Comparison of ENCODE assay signal across 37 mouse cellular contexts in genomic region chr3:116622641-116623040, GRCm38 (mm10). TPM values are rescaled to one million over a fixed set of nuclear protein-coding genes. Genes with fewer than 3 reads are reported as not detected.
DNase-seq lines count a peak whose midpoint lies in the region; ATAC-seq and TF ChIP-seq lines count a peak whose summit lies in the region.
"Had no signal": no experiment of that assay in that cellular context is flagged by ENCODE, and none has a peak within 500 bp of the region (broad histone marks: within the 10 kb centered on the region; RNA-seq: fewer than 3 reads in every experiment).

No protein-coding gene starts in this region.

- no peaks in the 10 kb centered on the region for H3K27me3 ChIP-seq in heart, adult 2 months (ENCODE audit: control insufficient read depth, insufficient read depth, low read length)
- H3K27me3 ChIP-seq in forebrain, postnatal 0 days (ENCODE audit: insufficient read depth, low read length) = no peaks in the 10 kb centered on the region
- H3K27me3 ChIP-seq: embryonic facial prominence, embryonic 13.5 days; forebrain, embryonic 13.5 days; heart, embryonic 13.5 days; Patski had no signal

- TF ChIP-seq EP300 in heart, adult 2 months (IDR thresholded peaks at IDR 0.05; ENCODE audit: insufficient read depth, low read depth, low read length) = no peak

- DNase-seq in heart, adult 11 months = peak; percentile 64
- no peak for DNase-seq in heart, adult 2 months
- DNase-seq in ES-CJ7 (ENCODE audit: low read depth, low spot score) (peak; percentile 91), WW6 (ENCODE audit: low read depth, low spot score) (peak; percentile 70)
- DNase-seq in neural tube, embryonic 10.5 days (ENCODE audit: extremely low spot score, low spot score) = no peak
- no peak for DNase-seq in forebrain, postnatal 0 days
- DNase-seq: adrenal gland, postnatal 10 days; cerebellum, adult 11 months; cerebellum, adult 8-10 months; cerebellum, postnatal 10 days; cerebellum, postnatal 36 days; embryo, embryonic 11 days; gastrocnemius, adult 2 months; gastrocnemius, postnatal 14 days; heart, adult 18-20 months; heart, postnatal 14 days; heart, postnatal 4 days; kidney, adult 18-20 months had no signal

- no peaks in the 10 kb centered on the region for H3K9me3 ChIP-seq in forebrain, postnatal 0 days (ENCODE audit: low read length)
- H3K9me3 ChIP-seq: embryonic facial prominence, embryonic 10.5 days; embryonic facial prominence, embryonic 13.5 days; forebrain, embryonic 13.5 days; G1E; heart, embryonic 10.5 days; heart, embryonic 13.5 days had no signal

- no peak overlapping the region for H3K27ac ChIP-seq in heart, adult 2 months
- no peak overlapping the region for H3K27ac ChIP-seq in forebrain, postnatal 0 days (ENCODE audit: low read depth, low read length)
- H3K27ac ChIP-seq: embryonic facial prominence, embryonic 10.5 days; embryonic facial prominence, embryonic 13.5 days; forebrain, embryonic 13.5 days; gastrocnemius, adult 2 months; heart, embryonic 10.5 days; heart, embryonic 13.5 days; hindbrain, embryonic 14.5 days; hindbrain, postnatal 0 days had no signal

- ATAC-seq in forebrain, postnatal 0 days = no peak
- ATAC-seq: forebrain, embryonic 13.5 days; forebrain, embryonic 16.5 days; hindbrain, postnatal 0 days; inflammation-experienced regulatory T-cells, adult 6 months; intestine, embryonic 16.5 days; Patski had no signal

- H3K79me2 ChIP-seq in heart, adult 2 months (replicated peaks; ENCODE audit: control insufficient read depth, insufficient read depth, low read length) = no peaks in the 10 kb centered on the region

- H3K4me2 ChIP-seq in forebrain, postnatal 0 days (ENCODE audit: low read depth) = no peak overlapping the region
- H3K4me2 ChIP-seq: embryonic facial prominence, embryonic 13.5 days; forebrain, embryonic 13.5 days; heart, embryonic 13.5 days; hindbrain, embryonic 14.5 days had no signal

- H3K9ac ChIP-seq in heart, adult 2 months (ENCODE audit: low read depth, low read length) = no peak overlapping the region
- no peak overlapping the region for H3K9ac ChIP-seq in forebrain, postnatal 0 days
- H3K9ac ChIP-seq: embryonic facial prominence, embryonic 13.5 days; forebrain, embryonic 13.5 days; heart, embryonic 13.5 days; hindbrain, embryonic 14.5 days had no signal

- 95% methylated on average over 7 of the region's 7 CpGs for WGBS in heart, adult 2 months
- 93% methylated on average over 7 of the region's 7 CpGs for WGBS in forebrain, postnatal 0 days

- H3K36me3 ChIP-seq in heart, adult 2 months (ENCODE audit: control insufficient read depth, insufficient read depth, low read length) = no peaks in the 10 kb centered on the region
- peaks cover 3% of the 10 kb centered on the region; the same call in 1 of the 2 replicates for H3K36me3 ChIP-seq in forebrain, postnatal 0 days (ENCODE audit: insufficient read depth)

- no peak for TF ChIP-seq POLR2A in heart, adult 2 months (IDR thresholded peaks at IDR 0.05; ENCODE audit: insufficient read depth, low read depth, low read length)

- no peaks in the 10 kb centered on the region for H3K4me1 ChIP-seq in heart, adult 2 months (ENCODE audit: control insufficient read depth, insufficient read depth, low read length)
- H3K4me1 ChIP-seq in forebrain, postnatal 0 days (ENCODE audit: insufficient read depth) = no peaks in the 10 kb centered on the region
- H3K4me1 ChIP-seq: embryonic facial prominence, embryonic 10.5 days; embryonic facial prominence, embryonic 13.5 days; forebrain, embryonic 13.5 days; heart, embryonic 10.5 days; heart, embryonic 13.5 days had no signal

- no peak for TF ChIP-seq CTCF in heart, adult 2 months (IDR thresholded peaks at IDR 0.05)
- no peak for TF ChIP-seq CTCF in forebrain, postnatal 0 days (IDR thresholded peaks at IDR 0.05; ENCODE audit: low read depth)

- H3K4me3 ChIP-seq in heart, adult 2 months = no peak overlapping the region
- H3K4me3 ChIP-seq in forebrain, postnatal 0 days (ENCODE audit: low read depth, low read length) = no peak overlapping the region
- H3K4me3 ChIP-seq: embryonic facial prominence, embryonic 10.5 days; embryonic facial prominence, embryonic 13.5 days; erythroblast, embryonic 14.5 days; forebrain, embryonic 13.5 days; gastrocnemius, adult 2 months; heart, embryonic 10.5 days; heart, embryonic 13.5 days had no signal

- intact Hi-C loops in heart, adult 2 months (cut with DNase I) = no loop called here

RNA-seq across cellular contexts. Expression of gene Trmt13, which starts 8.3 kb away (rescaled TPM):
- total RNA-seq in heart, adult 2 months (2021) = 1 to 10 TPM; 5.4 to 5.5 TPM
- 3.6 and 7.3 TPM in 2 replicates for polyA plus RNA-seq in heart, adult 2 months (2012; rRNA removed)
- 13.5 and 21.0 TPM in 2 replicates for total RNA-seq in forebrain, postnatal 0 days (2014; rRNA removed)
- 10.3 and 14.4 TPM in 2 replicates for polyA plus RNA-seq in forebrain, postnatal 0 days (2015; fragmentation: Nextera tagmentation; extraction: Ambion mirVana)

RNA-seq across cellular contexts. Expression of gene Sass6, which starts 27.9 kb away (rescaled TPM):
- 1 to 10 TPM; 2.0 TPM for total RNA-seq in heart, adult 2 months (2021)
- 0.76 and 1.4 TPM in 2 replicates for polyA plus RNA-seq in heart, adult 2 months (2012; rRNA removed)
- total RNA-seq in forebrain, postnatal 0 days (2014; rRNA removed) = 8.7 and 10.3 TPM in 2 replicates
- 6.0 and 8.0 TPM in 2 replicates for polyA plus RNA-seq in forebrain, postnatal 0 days (2015; fragmentation: Nextera tagmentation; extraction: Ambion mirVana)

RNA-seq across cellular contexts. Expression of gene Mfsd14a, which starts 39.8 kb away (rescaled TPM):
- 10 to 100 TPM; 17.5 to 19.5 TPM for total RNA-seq in heart, adult 2 months (2021)
- polyA plus RNA-seq in heart, adult 2 months (2012; rRNA removed) = 12.0 and 23.5 TPM in 2 replicates
- 57.6 and 58.6 TPM in 2 replicates for total RNA-seq in forebrain, postnatal 0 days (2014; rRNA removed)
- 46.6 and 51.7 TPM in 2 replicates for polyA plus RNA-seq in forebrain, postnatal 0 days (2015; fragmentation: Nextera tagmentation; extraction: Ambion mirVana)

RNA-seq across cellular contexts. Expression of gene Gm43191, which starts 58.4 kb away (rescaled TPM):
- total RNA-seq in heart, adult 2 months (2021) = 1 to 10 TPM in 1 of 2 experiments, under 1 TPM in 1; 0.78 to 1.5 TPM
- not detected in 2 replicates for polyA plus RNA-seq in heart, adult 2 months (2012; rRNA removed)
- not detected in 2 replicates for total RNA-seq in forebrain, postnatal 0 days (2014; rRNA removed)
- not detected in 2 replicates for polyA plus RNA-seq in forebrain, postnatal 0 days (2015; fragmentation: Nextera tagmentation; extraction: Ambion mirVana)
- total RNA-seq: adrenal gland, adult 18-20 months; adrenal gland, postnatal 10 days; G1E; gastrocnemius, adult 2 months; gastrocnemius, postnatal 14 days; gastrocnemius, postnatal 4 days; heart, adult 18-20 months; hindbrain, postnatal 0 days had no signal
- polyA plus RNA-seq: cortical plate, adult 2 months; embryonic facial prominence, embryonic 10.5 days; embryonic facial prominence, embryonic 13.5 days; erythroblast, embryonic 14.5 days; forebrain, embryonic 13.5 days; forebrain, embryonic 16.5 days; frontal cortex, adult 2 months; G1E; heart, embryonic 13.5 days; heart, embryonic 16.5 days; hindbrain, embryonic 11.5 days; hindbrain, embryonic 14.5 days; hindbrain, postnatal 0 days; inflammation-experienced regulatory T-cells, adult 6 months; intestine, embryonic 16.5 days had no signal

RNA-seq across cellular contexts. Expression of gene Lrrc39, which starts 59.9 kb away (rescaled TPM):
- total RNA-seq in heart, adult 2 months (2021) = 10 to 100 TPM; 64.4 to 69.5 TPM
- 39.3 and 94.6 TPM in 2 replicates for polyA plus RNA-seq in heart, adult 2 months (2012; rRNA removed)
- total RNA-seq in forebrain, postnatal 0 days (2014; rRNA removed) = 0.08 TPM in 1 of 2 replicates, not detected in the other
- 0.15 and 0.16 TPM in 2 replicates for polyA plus RNA-seq in forebrain, postnatal 0 days (2015; fragmentation: Nextera tagmentation; extraction: Ambion mirVana)
- polyA plus RNA-seq: G1E had no signal

Comparison
In these comparisons a context has a peak if more than half of its experiments do, and no peak if none do; other contexts are left out.
1. DNase-seq: peak in heart, adult 11 months (single experiment), ES-CJ7 (single experiment) and WW6 (single experiment); none in heart, adult 2 months (0 of 2), neural tube, embryonic 10.5 days (single experiment) and forebrain, postnatal 0 days (single experiment).